Mouse (Mus musculus) hindbrain, embryonic 16.5 days (tissue): ENCODE data around the gene Hist1h1d. TPM values are rescaled to one million over a fixed set of nuclear protein-coding genes. Genes with fewer than 3 reads are reported as not detected.
A peak's percentile ranks its signal among the peaks of the same experiment; 100 is the strongest.
"Not testable (repeated sequence)": the region's sequence is repeated elsewhere in the genome, so short reads cannot be mapped to it uniquely, and the experiment has no call there.

ENCODE experiments used
- ATAC-seq: fragments of 200-750 bp; cut with Nextera tagmentation; 2 replicates; pipeline ENCODE4 v1.8.0; 2017; ENCODE audit warnings: moderate TSS enrichment, moderate library complexity
- H3K27ac ChIP-seq: fragments of 300-500 bp; sonication (generic); 2 replicates; pipeline ENCODE4 v1.5.1; 2014; ENCODE audit warnings: low read depth, mild to moderate bottlenecking, control low read depth, low read length, moderate library complexity
- H3K27me3 ChIP-seq: fragments of 300-500 bp; sonication (generic); replicated peaks from 2 replicates; pipeline ENCODE4 v1.6.1; 2014; ENCODE audit warnings: low read length; ENCODE audit not compliant: control insufficient read depth, insufficient read depth
- H3K36me3 ChIP-seq: fragments of 300-500 bp; sonication (generic); 2 replicates; pipeline ENCODE4 v1.6.1; 2014; ENCODE audit warnings: mild to moderate bottlenecking, low read length, moderate library complexity, mixed read lengths; ENCODE audit not compliant: control insufficient read depth, insufficient read depth
- H3K4me1 ChIP-seq: fragments of 300-500 bp; sonication (generic); 2 replicates; pipeline ENCODE4 v1.6.1; 2014; ENCODE audit warnings: low read depth, low read length; ENCODE audit not compliant: control insufficient read depth, insufficient read depth
- H3K4me2 ChIP-seq: fragments of 300-500 bp; sonication (generic); 2 replicates; pipeline ENCODE4 v1.6.1; 2014; ENCODE audit warnings: mild to moderate bottlenecking, low read length, control low read depth, moderate library complexity
- H3K4me3 ChIP-seq: fragments of 300-500 bp; sonication (generic); 2 replicates; pipeline ENCODE4 v1.5.1; 2014; ENCODE audit warnings: mild to moderate bottlenecking, low read length, control low read depth, moderate library complexity
- H3K9ac ChIP-seq: fragments of 300-500 bp; sonication (generic); 2 replicates; pipeline ENCODE4 v1.6.1; 2014; ENCODE audit warnings: low read depth, mild to moderate bottlenecking, control low read depth, low read length, moderate library complexity
- H3K9me3 ChIP-seq: fragments of 300-500 bp; sonication (generic); 2 replicates; pipeline ENCODE4 v1.6.1; 2014; ENCODE audit warnings: mild to moderate bottlenecking, low read length, moderate library complexity; ENCODE audit not compliant: control insufficient read depth
- WGBS: fragments of 180-500 bp; shearing (Covaris S2); extraction: QIAGEN DNeasy Blood & Tissue Kit; methylation state at CpG from one replicate; pipeline ENCODE4 v1.1.7; 2014; 5-methylcytosine and 5-hydroxymethylcytosine counted together
- polyA plus RNA-seq: library from polyadenylated mRNA; unstranded; fragments of >200 nt; fragmentation: Nextera tagmentation; extraction: Ambion mirVana; gene quantifications from 2 replicates; pipeline ENCODE4 v1.2.1, GENCODE M21; 2015

Gene Hist1h1d
- polyA plus RNA-seq, 1 experiment from 2014 or later, result 0.10 TPM

GRCm38 (mm10) chr13:23534368-23535131, 18.5 kb upstream of the Hist1h1d start:
- peak overlapping the region; percentile 47 for H3K9ac ChIP-seq
- under 1% methylated on average over 15 of the region's 15 CpGs for WGBS

GRCm38 (mm10) chr13:23535137-23536075, 17.7 kb upstream of the Hist1h1d start, which contains the start of gene Hist1h3g:
Hist1h3g (plus strand) TSS chr13:23535422.
- Histone ChIP-seq H3K4me2 (peak within 1 kb of the TSS; percentile 63), H3K9ac (peak within 1 kb of the TSS; percentile 47), H3K4me1 (peaks cover 25% of the 10 kb centered on the region), H3K27ac (peak within 1 kb of the TSS; percentile 70), H3K4me3 (peak within 1 kb of the TSS; percentile 48)
- H3K9me3 ChIP-seq, H3K36me3 ChIP-seq, H3K27me3 ChIP-seq: not testable (repeated sequence)
- under 1% methylated on average over 36 of the region's 62 CpGs for WGBS
- ATAC-seq, result peak; percentile 94

More at GRCm38 (mm10) chr13:23534368-23535131, 18.5 kb upstream of the Hist1h1d start:
- H3K4me2 ChIP-seq, result peak overlapping the region; percentile 63
- H3K4me3 ChIP-seq, result peak overlapping the region; percentile 48
- H3K27ac ChIP-seq, result peak overlapping the region; percentile 70
- ATAC-seq, result peak; percentile 9
- H3K4me1 ChIP-seq, result peaks cover 25% of the 10 kb centered on the region
- no peaks in the 10 kb centered on the region for H3K27me3 ChIP-seq
- no peaks in the 10 kb centered on the region for H3K36me3 ChIP-seq
- no peaks in the 10 kb centered on the region for H3K9me3 ChIP-seq

- 19% methylated on average over 7 of the region's 7 CpGs for WGBS
Measured at GRCm38 (mm10) chr13:23536076-23536822, 16.8 kb upstream of the Hist1h1d start.

GRCm38 (mm10) chr13:23537006-23537710, 15.9 kb upstream of the Hist1h1d start:
- no peaks in the 10 kb centered on the region for H3K36me3 ChIP-seq
- no peak for ATAC-seq
- no peaks in the 10 kb centered on the region for H3K27me3 ChIP-seq
- no peak overlapping the region for H3K27ac ChIP-seq
- WGBS, result 85% methylated on average over 3 of the region's 3 CpGs
- H3K9ac ChIP-seq, result no peak overlapping the region
- H3K4me3 ChIP-seq, result no peak overlapping the region
- peaks cover 20% of the 10 kb centered on the region for H3K4me1 ChIP-seq
- H3K9me3 ChIP-seq, result no peaks in the 10 kb centered on the region
- peak overlapping the region; percentile 25; the same call in 1 of the 2 replicates for H3K4me2 ChIP-seq

More at GRCm38 (mm10) chr13:23536076-23536822, 16.8 kb upstream of the Hist1h1d start:
- ATAC-seq, result no peak
- peak overlapping the region; percentile 63 for H3K4me2 ChIP-seq
- no peaks in the 10 kb centered on the region for H3K9me3 ChIP-seq
- H3K27ac ChIP-seq, result no peak overlapping the region
- peak overlapping the region; percentile 1 for H3K4me3 ChIP-seq
- H3K27me3 ChIP-seq, result no peaks in the 10 kb centered on the region
- H3K4me1 ChIP-seq, result peaks cover 25% of the 10 kb centered on the region
- H3K36me3 ChIP-seq, result no peaks in the 10 kb centered on the region
- no peak overlapping the region for H3K9ac ChIP-seq

- no peak for ATAC-seq
- WGBS, result 79% methylated on average over 5 of the region's 5 CpGs
- no peak overlapping the region for H3K27ac ChIP-seq
Measured at GRCm38 (mm10) chr13:23538249-23538648, 14.8 kb upstream of the Hist1h1d start.

GRCm38 (mm10) chr13:23539821-23540220, 13.2 kb upstream of the Hist1h1d start:
- H3K27me3 ChIP-seq, H3K9ac ChIP-seq, H3K27ac ChIP-seq, ATAC-seq, H3K4me2 ChIP-seq, H3K4me1 ChIP-seq, H3K36me3 ChIP-seq, H3K4me3 ChIP-seq, H3K9me3 ChIP-seq: not testable (repeated sequence)
- 89% methylated on average over 1 of the region's 1 CpGs for WGBS

More at GRCm38 (mm10) chr13:23538249-23538648, 14.8 kb upstream of the Hist1h1d start:
- no peak overlapping the region for H3K4me2 ChIP-seq
- H3K4me1 ChIP-seq, result peaks cover 14% of the 10 kb centered on the region
- H3K27me3 ChIP-seq, result no peaks in the 10 kb centered on the region
- no peaks in the 10 kb centered on the region for H3K9me3 ChIP-seq
- H3K36me3 ChIP-seq, result no peaks in the 10 kb centered on the region
- no peak overlapping the region for H3K9ac ChIP-seq
- no peak overlapping the region for H3K4me3 ChIP-seq

GRCm38 (mm10) chr13:23541497-23541896, 11.6 kb upstream of the Hist1h1d start:
- Histone ChIP-seq H3K36me3 (no peaks in the 10 kb centered on the region), H3K27ac (no peak overlapping the region), H3K9ac (no peak overlapping the region), H3K4me1 (peaks cover 4% of the 10 kb centered on the region), H3K27me3 (no peaks in the 10 kb centered on the region), H3K4me2 (no peak overlapping the region), H3K9me3 (no peaks in the 10 kb centered on the region), H3K4me3 (no peak overlapping the region)
- WGBS, result 87% methylated on average over 3 of the region's 3 CpGs
- ATAC-seq, result no peak

- H3K4me2 ChIP-seq, result peak overlapping the region; percentile 83
- not testable (repeated sequence) for H3K9me3 ChIP-seq, H3K27ac ChIP-seq, H3K36me3 ChIP-seq, H3K27me3 ChIP-seq, H3K4me1 ChIP-seq, ATAC-seq
- H3K9ac ChIP-seq, result peak overlapping the region; percentile 56
- peak overlapping the region; percentile 47 for H3K4me3 ChIP-seq
- WGBS, result 4% methylated on average over 3 of the region's 3 CpGs
Measured at GRCm38 (mm10) chr13:23542225-23542980, 10.7 kb upstream of the Hist1h1d start.
